Mouse (Mus musculus) limb, embryonic 12.5 days (tissue): ENCODE results near the gene Homer2. TPM values are rescaled to one million over a fixed set of nuclear protein-coding genes. Genes with fewer than 3 reads are reported as not detected.
A peak's percentile ranks its signal among the peaks of the same experiment; 100 is the strongest.

ENCODE experiments used
- ATAC-seq: fragments of 200-750 bp; cut with Nextera tagmentation; 2 replicates; pipeline ENCODE4 v1.8.0; 2017; ENCODE audit warnings: low read depth, moderate TSS enrichment; ENCODE audit not compliant: insufficient number of reproducible peaks, insufficient read depth, low FRiP score, low TSS enrichment
- H3K27ac ChIP-seq: fragments of 300-500 bp; sonication (generic); 2 replicates; pipeline ENCODE4 v1.5.1; 2016; ENCODE audit warnings: mild to moderate bottlenecking, moderate library complexity
- H3K27me3 ChIP-seq: fragments of 300-500 bp; sonication (generic); 2 replicates; pipeline ENCODE4 v1.6.1; 2016; ENCODE audit warnings: mild to moderate bottlenecking, moderate library complexity
- H3K36me3 ChIP-seq: fragments of 300-500 bp; sonication (generic); 2 replicates; pipeline ENCODE4 v1.6.1; 2016; ENCODE audit warnings: mild to moderate bottlenecking, moderate library complexity
- H3K4me1 ChIP-seq: fragments of 300-500 bp; sonication (generic); replicated peaks from 2 replicates; pipeline ENCODE4 v1.6.1; 2016
- H3K4me2 ChIP-seq: fragments of 300-500 bp; sonication (generic); 2 replicates; pipeline ENCODE4 v1.6.1; 2016; ENCODE audit warnings: mild to moderate bottlenecking, moderate library complexity
- H3K4me3 ChIP-seq: fragments of 300-500 bp; sonication (generic); replicated peaks from 2 replicates; pipeline ENCODE4 v1.5.1; 2016; ENCODE audit warnings: mild to moderate bottlenecking
- H3K9ac ChIP-seq: fragments of 300-500 bp; sonication (generic); replicated peaks from 2 replicates; pipeline ENCODE4 v1.6.1; 2016; ENCODE audit warnings: mild to moderate bottlenecking, moderate library complexity
- H3K9me3 ChIP-seq: fragments of 300-500 bp; sonication (generic); 2 replicates; pipeline ENCODE4 v1.6.1; 2016; ENCODE audit warnings: mild to moderate bottlenecking, moderate library complexity
- WGBS: fragments of 180-500 bp; shearing (Covaris S2); methylation state at CpG from one replicate; pipeline ENCODE4 v1.1.7; 2016; 5-methylcytosine and 5-hydroxymethylcytosine counted together
- polyA plus RNA-seq: library from polyadenylated mRNA; unstranded; fragments of >200 nt; fragmentation: Nextera tagmentation; extraction: Ambion mirVana; gene quantifications from 2 replicates; pipeline ENCODE4 v1.2.1, GENCODE M21; 2016

Gene Homer2
- 42.5 and 46.7 TPM in 2 replicates for polyA plus RNA-seq

- WGBS: 73% methylated on average over 14 of the region's 14 CpGs
- peaks cover 8% of the 10 kb centered on the region; the same call in 1 of the 2 replicates for H3K9me3 ChIP-seq
- H3K4me1 ChIP-seq: peaks cover 14% of the 10 kb centered on the region
- peak within 1 kb of the TSS; percentile 79 for H3K9ac ChIP-seq
- peak within 1 kb of the TSS; percentile 85 for H3K4me2 ChIP-seq
- H3K4me3 ChIP-seq: peak within 1 kb of the TSS; percentile 69
- H3K27me3 ChIP-seq: peaks cover 56% of the 10 kb centered on the region
- no peak for ATAC-seq
- peak within 1 kb of the TSS; percentile 79 for H3K27ac ChIP-seq
- H3K36me3 ChIP-seq: peaks cover 3% of the 10 kb centered on the region; the same call in 1 of the 2 replicates
Measured at GRCm38 (mm10) chr7:81707471-81708140, at the start of gene Homer2. Homer2 (minus strand) TSS chr7:81707527.

- no peaks in the 10 kb centered on the region for H3K27me3 ChIP-seq
- H3K9ac ChIP-seq: no peak overlapping the region
- no peaks in the 10 kb centered on the region for H3K4me1 ChIP-seq
- ATAC-seq: no peak
- no peak overlapping the region for H3K27ac ChIP-seq
- H3K36me3 ChIP-seq: no peaks in the 10 kb centered on the region
- WGBS: 86% methylated on average over 3 of the region's 3 CpGs
- H3K9me3 ChIP-seq: peaks cover 5% of the 10 kb centered on the region; the same call in 1 of the 2 replicates
- no peak overlapping the region for H3K4me2 ChIP-seq
- no peak overlapping the region for H3K4me3 ChIP-seq
Measured at GRCm38 (mm10) chr7:81747956-81748355, 40.6 kb upstream of the Homer2 start.

GRCm38 (mm10) chr7:81744145-81744544, 36.8 kb upstream of the Homer2 start:
- Histone ChIP-seq H3K9ac (no peak overlapping the region), H3K36me3 (no peaks in the 10 kb centered on the region), H3K27ac (no peak overlapping the region), H3K9me3 (peaks cover 5% of the 10 kb centered on the region; the same call in 1 of the 2 replicates), H3K27me3 (no peaks in the 10 kb centered on the region), H3K4me1 (no peaks in the 10 kb centered on the region), H3K4me2 (no peak overlapping the region), H3K4me3 (no peak overlapping the region)
- no peak for ATAC-seq
- WGBS: 57% methylated on average over 4 of the region's 4 CpGs

- ATAC-seq: no peak
- WGBS: 89% methylated on average over 7 of the region's 7 CpGs
- H3K9me3 ChIP-seq: no peaks in the 10 kb centered on the region
- peaks cover 6% of the 10 kb centered on the region; the same call in 1 of the 2 replicates for H3K4me1 ChIP-seq
- no peak overlapping the region for H3K9ac ChIP-seq
- H3K27ac ChIP-seq: no peak overlapping the region
- H3K4me3 ChIP-seq: no peak overlapping the region
- H3K27me3 ChIP-seq: no peaks in the 10 kb centered on the region
- H3K36me3 ChIP-seq: no peaks in the 10 kb centered on the region
- no peak overlapping the region for H3K4me2 ChIP-seq
Measured at GRCm38 (mm10) chr7:81740010-81740409, 32.7 kb upstream of the Homer2 start.

GRCm38 (mm10) chr7:81738720-81739385, 31.5 kb upstream of the Homer2 start:
- no peaks in the 10 kb centered on the region for H3K9me3 ChIP-seq
- 77% methylated on average over 8 of the region's 8 CpGs for WGBS
- H3K4me1 ChIP-seq: peaks cover 6% of the 10 kb centered on the region; the same call in 1 of the 2 replicates
- no peak for ATAC-seq
- H3K27me3 ChIP-seq: no peaks in the 10 kb centered on the region
- H3K9ac ChIP-seq: no peak overlapping the region
- no peak overlapping the region for H3K4me3 ChIP-seq
- H3K36me3 ChIP-seq: no peaks in the 10 kb centered on the region
- no peak overlapping the region for H3K27ac ChIP-seq
- H3K4me2 ChIP-seq: no peak overlapping the region

GRCm38 (mm10) chr7:81735300-81736048, 28.1 kb upstream of the Homer2 start:
- WGBS: 52% methylated on average over 9 of the region's 9 CpGs
- Histone ChIP-seq H3K27ac (peak overlapping the region; percentile 14; the same call in 1 of the 2 replicates), H3K4me1 (peaks cover 7% of the 10 kb centered on the region; the same call in 1 of the 2 replicates), H3K36me3 (no peaks in the 10 kb centered on the region), H3K4me3 (no peak overlapping the region), H3K27me3 (no peaks in the 10 kb centered on the region), H3K4me2 (no peak overlapping the region), H3K9ac (no peak overlapping the region), H3K9me3 (no peaks in the 10 kb centered on the region)
- no peak for ATAC-seq

- Histone ChIP-seq H3K4me1 (peaks cover 18% of the 10 kb centered on the region), H3K27me3 (no peaks in the 10 kb centered on the region), H3K9me3 (no peaks in the 10 kb centered on the region), H3K9ac (no peak overlapping the region), H3K4me3 (no peak overlapping the region), H3K27ac (no peak overlapping the region), H3K36me3 (no peaks in the 10 kb centered on the region), H3K4me2 (no peak overlapping the region)
- WGBS: 86% methylated on average over 12 of the region's 12 CpGs
- no peak for ATAC-seq
Measured at GRCm38 (mm10) chr7:81732183-81733089, 25.1 kb upstream of the Homer2 start.

- H3K36me3 ChIP-seq: no peaks in the 10 kb centered on the region
- peaks cover 25% of the 10 kb centered on the region for H3K4me1 ChIP-seq
- no peak overlapping the region for H3K9ac ChIP-seq
- no peak overlapping the region for H3K27ac ChIP-seq
- WGBS: 79% methylated on average over 6 of the region's 6 CpGs
- H3K27me3 ChIP-seq: no peaks in the 10 kb centered on the region
- no peak overlapping the region for H3K4me2 ChIP-seq
- H3K9me3 ChIP-seq: no peaks in the 10 kb centered on the region
- no peak overlapping the region for H3K4me3 ChIP-seq
- no peak for ATAC-seq
Measured at GRCm38 (mm10) chr7:81731181-81731651, 23.9 kb upstream of the Homer2 start.

- Histone ChIP-seq H3K27ac (no peak overlapping the region), H3K9ac (no peak overlapping the region), H3K4me3 (no peak overlapping the region), H3K4me2 (no peak overlapping the region), H3K27me3 (no peaks in the 10 kb centered on the region), H3K36me3 (no peaks in the 10 kb centered on the region), H3K9me3 (no peaks in the 10 kb centered on the region), H3K4me1 (peaks cover 28% of the 10 kb centered on the region)
- no peak for ATAC-seq
- 90% methylated on average over 9 of the region's 9 CpGs for WGBS
Measured at GRCm38 (mm10) chr7:81729787-81730186, 22.5 kb upstream of the Homer2 start.

- Histone ChIP-seq H3K9me3 (no peaks in the 10 kb centered on the region), H3K36me3 (no peaks in the 10 kb centered on the region), H3K9ac (no peak overlapping the region), H3K4me1 (peaks cover 33% of the 10 kb centered on the region), H3K4me3 (no peak overlapping the region), H3K4me2 (no peak overlapping the region), H3K27ac (no peak overlapping the region), H3K27me3 (no peaks in the 10 kb centered on the region)
- WGBS: 81% methylated on average over 9 of the region's 9 CpGs
- ATAC-seq: no peak
Measured at GRCm38 (mm10) chr7:81727716-81728115, 20.4 kb upstream of the Homer2 start.
